Mouse (Mus musculus): ENCODE results near the gene Fastk. TPM values are rescaled to one million over a fixed set of nuclear protein-coding genes. Genes with fewer than 3 reads are reported as not detected.

Gene Fastk
- polyA plus RNA-seq, 1 experiment from 2014 or later = 172 TPM

Other genes starting within 250 kb of the Fastk start
- 38.2 and 40.5 TPM in 2 replicates for gene Kcnh2, start 93.7 kb downstream of the Fastk start, polyA plus RNA-seq (2016; fragmentation: Nextera tagmentation; extraction: Ambion mirVana)
- 45.9 and 46.9 TPM in 2 replicates for gene Nos3, start 80.5 kb downstream of the Fastk start, polyA plus RNA-seq (2016; fragmentation: Nextera tagmentation; extraction: Ambion mirVana)
- gene Atg9b, start 53.1 kb downstream of the Fastk start, polyA plus RNA-seq (2016; fragmentation: Nextera tagmentation; extraction: Ambion mirVana) = 1.4 and 2.6 TPM in 2 replicates
- gene Abcb8, start 51.6 kb downstream of the Fastk start, polyA plus RNA-seq (2016; fragmentation: Nextera tagmentation; extraction: Ambion mirVana) = 52.7 and 57.4 TPM in 2 replicates
- gene Asic3, start 31.9 kb downstream of the Fastk start, polyA plus RNA-seq (2016; fragmentation: Nextera tagmentation; extraction: Ambion mirVana) = 0.09 and 0.19 TPM in 2 replicates
- gene Cdk5, start 21.8 kb downstream of the Fastk start, polyA plus RNA-seq (2016; fragmentation: Nextera tagmentation; extraction: Ambion mirVana) = 32.0 and 35.9 TPM in 2 replicates
- 31.1 and 39.4 TPM in 2 replicates for gene Slc4a2, start 21.4 kb downstream of the Fastk start, polyA plus RNA-seq (2016; fragmentation: Nextera tagmentation; extraction: Ambion mirVana)
- gene Tmub1, start 2.6 kb upstream of the Fastk start, polyA plus RNA-seq (2016; fragmentation: Nextera tagmentation; extraction: Ambion mirVana) = 18.9 and 19.7 TPM in 2 replicates
- 34.9 and 35.2 TPM in 2 replicates for gene Agap3, start 6.9 kb upstream of the Fastk start, polyA plus RNA-seq (2016; fragmentation: Nextera tagmentation; extraction: Ambion mirVana)
- gene Gbx1, start 81.9 kb upstream of the Fastk start, polyA plus RNA-seq (2016; fragmentation: Nextera tagmentation; extraction: Ambion mirVana) = not detected in 2 replicates
- gene Asb10, start 95.7 kb upstream of the Fastk start, polyA plus RNA-seq (2016; fragmentation: Nextera tagmentation; extraction: Ambion mirVana) = 3.7 and 4.7 TPM in 2 replicates
- not detected in 2 replicates for gene 4931409K22Rik, start 111.5 kb upstream of the Fastk start, polyA plus RNA-seq (2016; fragmentation: Nextera tagmentation; extraction: Ambion mirVana)
- 79.0 and 80.6 TPM in 2 replicates for gene Abcf2, start 132.2 kb upstream of the Fastk start, polyA plus RNA-seq (2016; fragmentation: Nextera tagmentation; extraction: Ambion mirVana)
- 20.1 and 22.8 TPM in 2 replicates for gene Chpf2, start 141.5 kb upstream of the Fastk start, polyA plus RNA-seq (2016; fragmentation: Nextera tagmentation; extraction: Ambion mirVana)
- 86.4 and 90.3 TPM in 2 replicates for gene Smarcd3, start 179.1 kb upstream of the Fastk start, polyA plus RNA-seq (2016; fragmentation: Nextera tagmentation; extraction: Ambion mirVana)
- 29.5 and 31.9 TPM in 2 replicates for gene Nub1, start 240.2 kb upstream of the Fastk start, polyA plus RNA-seq (2016; fragmentation: Nextera tagmentation; extraction: Ambion mirVana)

Measured in heart, embryonic 12.5 days (tissue).